Mouse (Mus musculus) Muller cell, postnatal 12 days (primary cell): ENCODE measurements around the gene Gdi1.
A peak's percentile ranks its signal among the peaks of the same experiment; 100 is the strongest.
"Not testable (repeated sequence)": the region's sequence is repeated elsewhere in the genome, so short reads cannot be mapped to it uniquely, and the experiment has no call there.

Source experiments
- DNase-seq: peaks from one replicate; pipeline ENCODE4 v3.0.0-alpha.2; 2015; ENCODE audit errors: inconsistent ontology term

The Gdi1 gene

DNA sequence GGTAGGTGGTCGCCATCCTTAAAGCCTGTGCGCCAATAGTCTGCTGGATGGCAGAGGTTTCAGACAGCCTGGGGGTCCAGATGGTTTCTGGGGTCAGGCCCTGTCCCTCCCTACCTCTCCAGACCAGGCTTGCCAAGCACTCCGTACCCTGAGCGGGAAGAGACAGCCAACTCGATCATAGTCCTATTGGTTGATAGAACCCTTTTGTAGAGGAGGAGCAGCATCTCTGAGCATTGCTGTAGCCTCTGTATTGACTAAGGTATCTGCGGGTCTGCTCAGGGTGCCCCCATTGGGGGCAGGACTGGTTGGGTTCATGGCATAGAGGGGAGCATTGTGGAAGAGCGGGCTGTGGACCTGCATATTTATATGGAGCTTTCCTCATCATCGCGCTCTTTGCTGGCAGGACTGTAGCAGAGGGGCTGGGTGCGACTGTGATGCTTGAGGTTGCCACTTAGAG lies 24.4 kb downstream of the Gdi1 start:
- DNase-seq = no peak

DNA sequence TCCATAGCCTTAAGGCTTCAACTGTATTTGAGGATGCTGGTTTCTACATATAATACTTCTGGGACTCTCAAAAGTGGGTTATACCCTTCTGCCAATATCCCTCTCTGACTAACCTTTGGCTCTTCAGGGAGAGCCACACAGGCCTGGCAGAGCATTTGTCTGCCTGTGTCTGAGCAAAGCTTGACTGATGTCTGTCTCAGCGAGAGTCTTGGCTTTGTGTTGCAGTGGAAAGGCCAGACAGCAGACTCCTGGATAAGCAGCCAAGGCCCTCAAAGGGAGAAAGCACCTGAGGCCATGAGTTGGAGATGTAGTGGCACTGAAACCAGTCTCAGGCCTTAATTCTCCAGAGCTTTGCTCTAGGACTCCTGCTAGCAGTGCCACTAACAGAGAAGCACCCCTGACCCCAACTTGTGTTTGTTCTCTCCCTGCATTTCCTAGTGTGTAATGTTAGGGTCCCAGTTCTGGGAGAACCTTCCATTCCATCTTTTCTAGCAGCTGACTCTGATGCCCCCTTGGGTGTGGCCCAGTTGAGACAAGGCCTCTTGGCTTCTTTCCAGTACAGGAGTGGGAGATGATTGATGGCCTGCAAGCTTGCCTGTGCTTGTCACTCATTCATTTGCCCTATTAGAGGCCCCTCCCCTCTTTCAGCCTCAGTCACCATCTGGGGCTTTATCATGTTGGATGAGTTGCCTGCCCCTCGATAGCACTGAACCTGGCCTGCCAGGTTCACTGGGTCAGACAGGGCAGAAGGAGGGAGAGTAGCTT lies 25.6 kb downstream of the Gdi1 start:
- DNase-seq = no peak

DNA sequence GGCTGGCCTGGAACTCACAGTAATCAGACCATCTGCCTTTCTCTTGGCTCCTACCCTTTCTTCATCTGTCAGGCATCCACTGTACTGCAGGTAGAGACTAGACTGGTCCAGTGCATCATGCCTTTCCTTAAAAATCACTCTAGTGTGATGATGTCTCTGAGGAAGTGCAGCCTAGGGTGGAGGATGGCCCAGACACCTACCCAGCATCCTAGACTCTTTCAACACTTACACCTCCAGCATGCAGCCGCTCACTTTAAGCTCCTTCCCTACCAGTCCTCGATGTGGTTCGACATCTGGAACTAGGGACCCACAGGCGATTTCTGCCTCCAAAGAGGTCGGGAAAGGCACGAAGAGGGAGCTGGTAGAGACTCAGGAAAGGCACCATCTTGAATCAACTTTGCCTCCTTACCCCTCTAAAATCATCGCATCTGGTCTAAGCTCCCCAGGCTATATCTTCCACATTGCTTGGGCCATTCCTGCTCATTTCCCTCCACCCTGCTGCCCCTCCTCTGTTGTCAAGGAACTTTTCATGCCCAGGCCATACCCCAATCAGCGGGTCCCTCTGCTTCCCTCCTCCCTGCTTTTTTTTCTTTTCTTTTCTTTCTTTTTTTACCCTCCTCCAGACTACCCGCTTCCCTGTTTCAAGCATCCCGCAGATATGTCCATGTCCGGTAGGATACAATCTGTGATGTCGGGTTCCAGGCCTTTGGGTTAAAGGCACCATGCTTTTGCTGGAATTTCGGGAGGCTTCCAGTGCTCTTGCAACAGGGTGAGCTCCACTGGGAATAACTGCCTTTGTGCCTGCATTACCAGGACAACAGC lies 48.1 kb downstream of the Gdi1 start:
- DNase-seq = no peak

DNA sequence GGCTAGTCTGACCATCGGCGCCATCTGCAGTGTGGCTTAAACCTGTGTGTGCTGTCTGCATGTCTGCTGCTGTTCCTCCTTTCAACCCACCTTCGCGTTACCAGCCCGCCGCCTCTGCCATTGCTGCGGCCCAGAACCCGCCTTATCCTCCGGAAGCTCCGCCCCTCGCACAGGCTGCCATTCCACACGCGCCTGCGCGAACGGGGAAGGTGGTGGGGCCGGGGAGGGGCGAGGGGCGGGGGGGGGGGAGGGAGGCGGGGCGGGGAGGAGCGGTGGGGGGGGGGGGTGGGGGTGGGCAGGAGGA lies 48.6 kb downstream of the Gdi1 start, which contains the start of gene Lage3:
Lage3 (minus strand) TSS at position 152 of the 304 bp plus-strand sequence.
- peak; percentile 76 for DNase-seq

DNA sequence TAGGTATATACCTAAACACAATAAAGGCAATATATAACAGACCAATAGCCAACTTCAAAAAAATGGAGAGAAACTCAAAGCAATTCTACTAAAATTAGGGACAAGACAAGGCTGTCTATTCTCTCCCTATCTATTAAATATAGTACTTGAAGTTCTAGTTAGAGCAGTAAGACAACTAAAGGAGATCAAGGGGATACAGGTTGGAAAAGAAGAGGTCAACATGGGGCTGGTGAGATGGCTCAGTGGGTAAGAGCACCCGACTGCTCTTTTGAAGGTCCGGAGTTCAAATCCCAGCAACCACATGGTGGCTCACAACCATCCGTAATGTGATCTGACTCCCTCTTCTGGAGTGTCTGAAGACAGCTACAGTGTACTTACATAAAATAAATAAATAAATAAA lies 52.3 kb downstream of the Gdi1 start:
- DNase-seq = not testable (repeated sequence)

DNA sequence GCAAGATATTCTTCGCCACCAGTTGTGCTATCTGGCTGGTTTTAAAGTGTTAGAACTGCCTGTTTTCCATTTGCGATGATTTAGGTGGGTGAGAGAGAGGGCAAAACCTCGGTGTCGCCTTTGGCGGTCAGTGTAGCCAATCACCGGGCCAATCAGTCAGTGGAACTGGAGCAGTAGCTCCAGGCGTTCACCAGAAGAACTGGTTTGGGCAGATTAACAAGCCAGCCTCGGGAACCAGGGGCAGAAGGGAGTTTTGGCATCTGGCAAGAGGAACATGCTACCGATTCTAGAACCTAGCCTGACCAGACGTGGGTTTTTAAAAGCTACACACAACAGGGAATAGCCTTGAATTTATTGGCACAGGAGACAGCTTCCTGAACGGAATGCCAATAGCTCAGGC lies 54.4 kb downstream of the Gdi1 start:
- no peak for DNase-seq
